Mouse (Mus musculus): ENCODE measurements at regions not wholly inside any gene's neighbourhood (a gene's known extent, or its start where the extent isn't known, plus 50 kb on each side); places are given as distances from the start of the nearest gene placed in this dataset.

DNA sequence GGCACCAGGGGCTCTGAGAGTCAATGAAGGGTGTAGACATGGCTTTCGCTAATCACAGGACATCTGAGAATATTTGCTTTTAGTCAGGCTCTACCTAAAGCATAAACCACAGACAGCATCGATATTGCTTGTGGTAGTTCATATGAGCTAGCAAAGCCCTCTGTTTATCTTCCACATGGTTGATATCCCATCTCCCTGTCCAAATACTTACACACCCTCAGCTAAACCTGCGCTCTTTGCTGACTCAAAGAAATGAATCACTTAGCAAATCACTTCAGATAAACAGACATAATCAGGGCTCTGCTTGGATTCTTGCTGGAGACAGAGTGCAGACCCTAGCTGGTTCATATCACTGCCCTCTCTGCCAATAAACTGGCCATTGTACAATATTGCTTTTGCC, 298.8 kb downstream of the Rnd3 start:
- TF ChIP-seq POLR2A (IDR thresholded peaks at IDR 0.05; ENCODE audit: borderline replicate concordance, extremely low read depth, insufficient read depth, insufficient read length, poor library complexity, severe bottlenecking): no peak
- no peak for TF ChIP-seq CTCF (IDR thresholded peaks at IDR 0.05; ENCODE audit: borderline replicate concordance, extremely low read depth, insufficient read depth, insufficient read length)

All from brain, embryonic 14.5 days (tissue).